Mouse (Mus musculus): ENCODE results near the gene Lrrc49.

Gene Lrrc49

DNA sequence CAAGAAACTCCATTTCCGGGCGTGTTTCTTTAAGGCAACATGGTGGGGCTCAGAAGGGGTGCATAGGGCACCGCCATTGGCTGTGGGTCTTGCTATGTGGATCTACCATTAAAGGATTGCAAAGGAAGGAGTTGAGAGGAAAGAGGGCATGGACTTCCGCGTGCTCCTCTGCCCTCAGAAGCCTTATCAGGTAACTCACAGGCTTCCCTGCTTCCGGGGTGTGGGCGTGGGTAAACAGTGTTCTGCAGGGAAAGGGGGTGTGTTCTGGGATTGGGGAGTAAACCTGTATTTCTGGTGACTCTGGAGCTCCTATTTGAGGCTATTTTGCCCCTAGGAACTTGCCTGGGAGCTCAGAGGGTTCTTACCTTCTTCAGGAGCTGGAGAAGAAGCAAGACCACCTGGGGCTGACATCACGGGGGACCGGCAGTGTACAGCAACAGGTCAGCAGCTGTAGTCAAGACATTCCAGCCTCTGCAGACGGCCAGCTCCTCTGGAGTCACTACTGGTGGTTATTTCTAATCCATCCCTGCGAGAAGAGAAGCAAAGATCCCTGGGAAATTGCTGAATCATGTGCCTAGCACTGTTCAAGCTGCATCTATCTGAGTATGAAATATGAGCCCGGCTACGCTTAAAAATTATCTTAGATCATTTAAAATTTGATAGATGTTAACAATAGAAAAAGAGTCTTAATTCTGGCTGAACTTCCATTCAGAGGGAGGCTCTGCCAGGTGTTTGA is 142.4 kb downstream of the Lrrc49 start:
- intact Hi-C loops (cut with DNase I), result loop anchor here (5.0 kb wide), 1 partner anchor 298 kb away; no protein-coding TSS in a partner anchor

- intact Hi-C loops (cut with DNase I), result no loop called here
These were observed 144.4 kb downstream of the Lrrc49 start for GRCm38 (mm10) chr9:60543422-60544015.

DNA sequence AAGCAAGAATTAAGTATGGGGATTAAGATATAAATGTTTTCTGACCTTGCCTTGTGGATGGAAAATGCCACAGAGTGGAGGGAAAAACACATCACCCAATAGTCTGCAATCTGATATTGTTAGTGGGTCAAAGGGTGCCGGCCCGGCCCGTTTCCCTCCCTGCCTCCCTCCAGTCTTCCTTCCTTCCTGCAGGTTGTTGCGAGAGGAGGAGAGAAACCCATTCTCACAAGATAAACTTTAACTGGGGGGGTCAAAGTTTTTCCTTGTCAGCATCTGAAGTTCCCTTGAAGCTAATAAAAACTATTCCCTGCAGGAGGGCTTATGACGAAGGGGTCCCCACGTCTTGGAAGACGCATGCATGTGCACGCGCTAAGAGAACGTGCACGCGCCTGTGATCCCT is 157.6 kb downstream of the Lrrc49 start:
- intact Hi-C loops (cut with DNase I), result no loop called here

- intact Hi-C loops (cut with DNase I), result no loop called here
These were observed 158.4 kb downstream of the Lrrc49 start for GRCm38 (mm10) chr9:60529348-60530243.

GRCm38 (mm10) chr9:60528269-60528668 is 159.7 kb downstream of the Lrrc49 start:
- intact Hi-C loops (cut with DNase I), result no loop called here

DNA sequence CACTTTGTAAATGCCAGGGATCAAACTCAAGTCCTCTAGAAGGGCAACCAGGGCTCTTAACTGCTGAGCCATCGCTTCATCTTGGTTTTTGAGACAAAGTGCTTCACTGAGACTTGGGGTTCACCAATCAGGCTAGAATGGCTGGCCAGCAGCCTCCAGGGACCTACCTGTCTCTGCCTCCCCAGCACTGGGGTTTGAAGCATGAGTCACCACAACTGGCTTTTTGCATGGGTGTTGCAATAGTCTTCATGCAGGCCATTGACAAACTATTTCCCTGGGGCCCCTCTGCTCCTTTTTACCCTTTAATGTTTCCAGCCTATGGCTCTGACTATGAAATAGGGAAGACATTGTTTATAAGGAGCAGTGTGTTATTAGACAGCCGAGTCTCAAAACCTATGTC is 160.1 kb downstream of the Lrrc49 start:
- intact Hi-C loops (cut with DNase I), result no loop called here

DNA sequence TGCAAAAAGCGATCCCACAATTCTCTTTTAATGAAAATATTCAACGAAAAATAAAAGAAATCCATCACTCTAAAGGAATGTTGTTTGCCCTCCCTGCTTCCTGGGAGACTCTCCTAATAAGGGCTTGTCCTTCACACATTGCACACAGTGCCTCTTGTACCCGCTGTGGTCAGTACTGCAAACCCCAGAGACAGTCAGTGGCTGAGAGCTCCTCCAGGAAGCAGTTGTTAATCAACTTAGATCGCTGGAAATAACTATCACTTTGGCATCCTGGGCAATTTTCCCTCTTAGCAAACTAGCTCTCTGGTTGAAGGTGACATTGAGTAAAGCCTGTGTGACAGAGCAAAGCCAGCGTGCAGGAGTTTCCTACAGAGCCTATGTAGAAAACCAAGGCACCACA is 160.9 kb downstream of the Lrrc49 start:
- intact Hi-C loops (cut with DNase I), result no loop called here

- intact Hi-C loops (cut with DNase I), result no loop called here
These were observed 161.8 kb downstream of the Lrrc49 start for GRCm38 (mm10) chr9:60526195-60526594.

GRCm38 (mm10) chr9:60521806-60522264 is 166.1 kb downstream of the Lrrc49 start, which contains the start of gene Thsd4:
TSS of gene Thsd4 (minus strand) at chr9:60522046.
- intact Hi-C loops (cut with DNase I), result loop anchor here (5.0 kb wide), 2 partner anchors 245 to 275 kb away; no protein-coding TSS in a partner anchor

- intact Hi-C loops (cut with DNase I), result loop anchor here (5.0 kb wide), 2 partner anchors 244 to 274 kb away; no protein-coding TSS in a partner anchor
These were observed 166.8 kb downstream of the Lrrc49 start for GRCm38 (mm10) chr9:60521143-60521542.

- intact Hi-C loops (cut with DNase I), result no loop called here
These were observed 168.4 kb downstream of the Lrrc49 start for GRCm38 (mm10) chr9:60519601-60520000.
